Mouse (Mus musculus) urinary bladder, postnatal 36 days (tissue): ENCODE data around the gene Podxl2.

Source experiments
- DNase-seq, 2 experiments: peaks; one replicate each; pipeline ENCODE4 v3.0.0; 2022; ENCODE audit warnings: low spot score in 2 of 2, mixed read lengths in 1 of 2

Podxl2 gene

GRCm38 (mm10) chr6:88800735-88801134 is 74.1 kb downstream of the Podxl2 start:
- DNase-seq: no peak

GRCm38 (mm10) chr6:88800191-88800590 is 74.7 kb downstream of the Podxl2 start:
- DNase-seq: no peak

GRCm38 (mm10) chr6:88794561-88794971 is 80.3 kb downstream of the Podxl2 start:
- DNase-seq: no peak

GRCm38 (mm10) chr6:88793872-88794271 is 81.0 kb downstream of the Podxl2 start:
- DNase-seq: no peak

DNA sequence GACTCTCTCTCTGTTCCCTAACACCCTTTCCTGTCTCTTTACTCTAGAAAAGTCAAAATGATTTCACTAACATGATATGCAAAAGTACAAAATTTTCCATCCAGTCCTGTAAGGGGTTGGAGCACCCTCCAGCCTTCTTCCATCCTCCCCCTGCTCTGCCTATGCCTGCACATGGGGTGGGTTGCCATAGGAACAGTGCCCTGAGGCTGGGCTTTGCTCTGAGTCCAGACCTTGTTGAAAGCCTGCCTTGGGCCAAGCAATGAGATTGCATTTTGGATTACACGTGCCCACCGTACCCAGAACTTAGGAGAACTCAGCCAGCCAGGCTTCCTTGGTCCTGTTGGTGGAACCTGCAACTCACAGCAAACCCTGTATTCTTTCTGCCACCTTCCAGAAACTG is 81.6 kb downstream of the Podxl2 start:
- DNase-seq: no peak
